Mouse (Mus musculus) intestine, embryonic 14.5 days (tissue): Measurements from ENCODE around the gene Zfp365. TPM values are rescaled to one million over a fixed set of nuclear protein-coding genes. Genes with fewer than 3 reads are reported as not detected.

ENCODE experiments used
- ATAC-seq: fragments of 200-750 bp; cut with Nextera tagmentation; replicated peaks from 2 replicates; pipeline ENCODE4 v1.8.0; 2017; ENCODE audit warnings: low read depth, moderate number of reproducible peaks, moderate TSS enrichment, moderate library complexity; ENCODE audit not compliant: low FRiP score, low TSS enrichment
- DNase-seq: peaks from one replicate; pipeline ENCODE4 v3.0.0-alpha.2; 2018; ENCODE audit warnings: low spot score
- H3K27ac ChIP-seq: fragments of 300-500 bp; sonication (generic); 2 replicates; pipeline ENCODE4 v1.5.1; 2014; ENCODE audit warnings: low read depth, mild to moderate bottlenecking, control low read depth
- H3K27me3 ChIP-seq: fragments of 300-500 bp; sonication (generic); replicated peaks from 2 replicates; pipeline ENCODE4 v1.6.1; 2014; ENCODE audit warnings: low read length, control low read depth; ENCODE audit not compliant: control insufficient read depth, insufficient read depth
- H3K36me3 ChIP-seq: fragments of 300-500 bp; sonication (generic); 2 replicates; pipeline ENCODE4 v1.6.1; 2014; ENCODE audit warnings: low read length, control low read depth; ENCODE audit not compliant: control insufficient read depth, insufficient read depth
- H3K4me1 ChIP-seq: fragments of 300-500 bp; sonication (generic); replicated peaks from 2 replicates; pipeline ENCODE4 v1.6.1; 2014; ENCODE audit warnings: low read length, control low read depth, mixed read lengths; ENCODE audit not compliant: control insufficient read depth, insufficient read depth
- H3K4me2 ChIP-seq: fragments of 300-500 bp; sonication (generic); 2 replicates; pipeline ENCODE4 v1.6.1; 2014; ENCODE audit warnings: low read length
- H3K4me3 ChIP-seq: fragments of 300-500 bp; sonication (generic); 2 replicates; pipeline ENCODE4 v1.5.1; 2014; ENCODE audit warnings: low read depth, low read length, control low read depth, mixed read lengths
- H3K9ac ChIP-seq: fragments of 300-500 bp; sonication (generic); 2 replicates; pipeline ENCODE4 v1.6.1; 2014; ENCODE audit warnings: mild to moderate bottlenecking, low read length
- H3K9me3 ChIP-seq: fragments of 300-500 bp; sonication (generic); 2 replicates; pipeline ENCODE4 v1.6.1; 2016; ENCODE audit warnings: low read length, control low read depth; ENCODE audit not compliant: control insufficient read depth
- WGBS: fragments of 180-500 bp; shearing (Covaris S2); extraction: QIAGEN DNeasy Blood & Tissue Kit; methylation state at CpG from one replicate; pipeline ENCODE4 v1.1.7; 2014; 5-methylcytosine and 5-hydroxymethylcytosine counted together
- polyA plus RNA-seq: library from polyadenylated mRNA; unstranded; fragments of >200 nt; fragmentation: Nextera tagmentation; extraction: Ambion mirVana; gene quantifications from 2 replicates; pipeline ENCODE4 v1.2.1, GENCODE M21; 2014

Zfp365 gene
- polyA plus RNA-seq, 1 experiment from 2014 or later: 1.5 TPM

- Histone ChIP-seq H3K27ac (no peak overlapping the region), H3K36me3 (no peaks in the 10 kb centered on the region), H3K9ac (no peak overlapping the region), H3K27me3 (no peaks in the 10 kb centered on the region), H3K4me3 (no peak overlapping the region), H3K9me3 (no peaks in the 10 kb centered on the region), H3K4me1 (no peaks in the 10 kb centered on the region), H3K4me2 (no peak overlapping the region)
- WGBS: 87% methylated on average over 6 of the region's 6 CpGs
- ATAC-seq (no peak), DNase-seq (no peak)
Observed at GRCm38 (mm10) chr10:67897281-67897680, 15.2 kb downstream of the Zfp365 start.

DNA sequence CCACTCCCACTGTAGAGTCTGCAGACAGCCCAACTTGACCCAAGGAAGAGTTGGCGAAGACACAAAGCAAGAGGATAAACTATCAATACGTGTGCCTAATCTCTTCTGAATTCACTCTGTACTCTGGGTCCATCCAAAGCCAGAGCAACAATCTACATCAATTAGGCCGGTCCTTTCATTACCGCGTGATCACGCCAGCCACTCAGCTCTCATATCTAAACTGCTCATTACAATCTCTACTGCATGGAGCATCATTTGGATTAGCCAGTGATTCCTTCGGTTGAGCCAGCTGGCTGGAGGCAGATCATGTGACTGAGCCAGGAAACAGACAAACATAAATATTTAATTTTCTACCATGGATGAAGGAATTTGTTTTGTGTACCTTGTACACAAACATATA lies 17.8 kb downstream of the Zfp365 start:
- H3K36me3 ChIP-seq: no peaks in the 10 kb centered on the region
- no peak for DNase-seq
- H3K27ac ChIP-seq: no peak overlapping the region
- no peaks in the 10 kb centered on the region for H3K27me3 ChIP-seq
- H3K4me1 ChIP-seq: no peaks in the 10 kb centered on the region
- H3K4me3 ChIP-seq: no peak overlapping the region
- ATAC-seq: no peak
- 89% methylated on average over 7 of the region's 7 CpGs for WGBS
- H3K9me3 ChIP-seq: no peaks in the 10 kb centered on the region
- H3K4me2 ChIP-seq: no peak overlapping the region
- H3K9ac ChIP-seq: no peak overlapping the region

DNA sequence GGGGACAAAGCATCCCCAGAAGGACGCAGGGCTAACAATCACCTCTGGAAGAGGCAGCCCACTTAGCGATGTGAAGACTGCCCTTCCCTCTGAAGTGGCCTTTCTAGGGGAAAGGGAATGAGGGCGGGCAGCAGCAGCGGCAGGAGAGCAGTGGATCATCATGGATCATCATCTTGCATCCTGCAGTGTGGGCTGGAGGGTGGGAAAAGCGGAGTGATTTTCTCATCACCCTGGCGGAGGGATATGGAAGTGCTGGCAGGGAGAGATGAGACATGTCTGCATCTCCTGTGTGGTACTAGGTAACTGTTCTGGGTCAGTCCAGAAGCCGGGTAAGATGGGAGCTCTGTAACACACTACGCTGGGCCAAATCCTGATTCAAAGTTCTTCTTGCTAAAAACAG lies 18.4 kb downstream of the Zfp365 start:
- DNase-seq (no peak), ATAC-seq (no peak)
- Histone ChIP-seq H3K9me3 (no peaks in the 10 kb centered on the region), H3K9ac (no peak overlapping the region), H3K4me3 (no peak overlapping the region), H3K27ac (no peak overlapping the region), H3K36me3 (no peaks in the 10 kb centered on the region), H3K27me3 (no peaks in the 10 kb centered on the region), H3K4me2 (no peak overlapping the region), H3K4me1 (no peaks in the 10 kb centered on the region)
- WGBS: 72% methylated on average over 8 of the region's 8 CpGs

DNA sequence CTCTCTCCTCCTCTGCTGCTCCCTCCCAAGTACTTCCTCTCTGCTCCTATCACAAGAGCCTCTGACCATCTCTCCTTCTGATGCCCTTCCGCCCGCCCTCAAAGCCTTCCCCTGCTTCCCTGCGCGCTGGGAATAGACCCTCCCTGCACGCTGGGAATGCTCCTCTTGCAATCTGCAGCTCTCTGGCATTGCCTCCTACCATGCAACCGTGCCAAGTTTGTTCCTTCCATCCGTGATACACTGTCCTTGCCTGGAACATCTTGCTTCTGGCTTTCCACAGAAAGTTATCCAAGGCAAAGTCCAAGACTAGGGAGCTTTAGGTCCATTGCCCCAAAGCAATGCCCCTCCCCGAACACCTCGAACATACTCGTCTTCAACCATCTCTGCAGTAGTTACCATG lies 19.2 kb downstream of the Zfp365 start:
- no peak for DNase-seq
- no peaks in the 10 kb centered on the region for H3K36me3 ChIP-seq
- no peak overlapping the region for H3K4me3 ChIP-seq
- no peak overlapping the region for H3K27ac ChIP-seq
- no peaks in the 10 kb centered on the region for H3K9me3 ChIP-seq
- no peak for ATAC-seq
- WGBS: 86% methylated on average over 10 of the region's 10 CpGs
- no peaks in the 10 kb centered on the region for H3K27me3 ChIP-seq
- H3K9ac ChIP-seq: no peak overlapping the region
- no peak overlapping the region for H3K4me2 ChIP-seq
- H3K4me1 ChIP-seq: no peaks in the 10 kb centered on the region

GRCm38 (mm10) chr10:67891126-67891525 lies 21.3 kb downstream of the Zfp365 start:
- 80% methylated on average over 6 of the region's 6 CpGs for WGBS
- Histone ChIP-seq H3K9ac (no peak overlapping the region), H3K9me3 (no peaks in the 10 kb centered on the region), H3K4me1 (no peaks in the 10 kb centered on the region), H3K4me3 (no peak overlapping the region), H3K36me3 (no peaks in the 10 kb centered on the region), H3K27ac (no peak overlapping the region), H3K27me3 (no peaks in the 10 kb centered on the region), H3K4me2 (no peak overlapping the region)
- ATAC-seq (no peak), DNase-seq (no peak)

DNA sequence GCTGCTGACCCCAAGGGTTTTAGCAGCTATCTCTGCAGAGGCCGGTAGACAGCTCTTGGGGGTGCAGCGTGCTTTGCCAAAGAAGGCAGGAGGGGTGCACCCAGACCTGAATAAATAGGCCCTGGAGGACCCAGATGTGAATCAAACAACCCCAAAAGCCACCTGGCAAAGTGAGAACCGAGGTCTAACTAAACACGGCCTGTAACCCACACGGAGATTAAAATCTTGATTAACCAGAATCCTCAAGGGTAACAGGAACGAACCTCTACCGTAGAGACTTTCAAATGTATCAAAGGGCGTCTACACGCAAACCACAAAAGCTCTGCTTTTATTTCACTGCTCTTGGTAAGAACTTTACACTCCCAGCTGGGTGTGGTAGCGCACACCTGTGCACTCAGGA lies 24.5 kb downstream of the Zfp365 start:
- Histone ChIP-seq H3K4me2 (no peak overlapping the region), H3K27me3 (no peaks in the 10 kb centered on the region), H3K27ac (no peak overlapping the region), H3K4me3 (no peak overlapping the region), H3K9me3 (no peaks in the 10 kb centered on the region), H3K4me1 (no peaks in the 10 kb centered on the region), H3K36me3 (no peaks in the 10 kb centered on the region), H3K9ac (no peak overlapping the region)
- DNase-seq: no peak
- WGBS: 90% methylated on average over 10 of the region's 10 CpGs
- no peak for ATAC-seq

DNA sequence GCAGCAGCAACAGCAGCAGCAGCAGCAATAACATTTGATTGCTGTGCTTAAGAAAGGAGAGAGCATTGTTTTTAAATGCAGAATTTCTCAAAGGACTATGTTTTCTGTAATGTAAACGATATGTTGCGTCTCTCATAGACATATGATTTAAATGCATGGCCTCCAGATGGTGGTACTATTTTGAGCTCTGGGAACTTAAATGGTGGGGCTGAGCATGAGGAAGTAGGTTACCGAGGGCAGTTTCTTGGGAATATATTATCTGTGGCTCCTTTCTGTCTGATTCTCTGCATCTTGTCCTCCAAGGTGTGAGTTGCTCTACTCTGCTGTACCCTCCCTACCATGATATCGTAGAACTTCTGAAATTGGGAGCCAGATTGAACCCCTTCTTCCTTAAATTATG lies 31.8 kb downstream of the Zfp365 start:
- 70% methylated on average over 4 of the region's 4 CpGs for WGBS
- no peak overlapping the region for H3K4me3 ChIP-seq
- no peaks in the 10 kb centered on the region for H3K9me3 ChIP-seq
- ATAC-seq (no peak), DNase-seq (no peak)
- no peak overlapping the region for H3K9ac ChIP-seq
- no peaks in the 10 kb centered on the region for H3K27me3 ChIP-seq
- no peak overlapping the region for H3K27ac ChIP-seq
- H3K4me1 ChIP-seq: no peaks in the 10 kb centered on the region
- H3K4me2 ChIP-seq: no peak overlapping the region
- no peaks in the 10 kb centered on the region for H3K36me3 ChIP-seq

- H3K4me3 ChIP-seq: no peak overlapping the region
- peak; percentile 73 for DNase-seq
- H3K4me1 ChIP-seq: no peaks in the 10 kb centered on the region
- no peak overlapping the region for H3K9ac ChIP-seq
- no peak overlapping the region for H3K27ac ChIP-seq
- no peaks in the 10 kb centered on the region for H3K36me3 ChIP-seq
- WGBS: 15% methylated on average over 2 of the region's 2 CpGs
- no peak overlapping the region for H3K4me2 ChIP-seq
- no peaks in the 10 kb centered on the region for H3K9me3 ChIP-seq
- ATAC-seq: no peak
- H3K27me3 ChIP-seq: no peaks in the 10 kb centered on the region
Observed at GRCm38 (mm10) chr10:67871811-67872210, 40.7 kb downstream of the Zfp365 start.

DNA sequence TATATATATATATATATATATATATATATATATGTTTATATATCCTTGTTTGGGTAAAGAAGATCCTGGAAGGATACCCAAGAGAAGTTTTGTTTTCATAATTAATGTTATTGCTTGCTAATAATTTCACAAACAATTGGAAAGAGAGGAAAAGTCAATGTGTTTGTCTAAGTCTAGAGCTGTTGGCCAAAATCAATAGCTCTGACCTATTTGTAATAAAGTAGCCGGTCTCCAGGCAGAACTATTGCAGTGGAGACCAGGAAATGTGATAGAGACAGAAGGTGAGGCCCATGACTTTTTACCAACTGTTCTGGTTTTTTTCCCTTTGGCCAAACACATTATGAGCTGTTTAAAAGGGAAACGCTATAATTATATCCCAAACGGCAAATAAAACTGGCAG lies 44.2 kb downstream of the Zfp365 start:
- Histone ChIP-seq H3K4me2 (no peak overlapping the region), H3K9ac (no peak overlapping the region), H3K4me1 (no peaks in the 10 kb centered on the region), H3K36me3 (no peaks in the 10 kb centered on the region), H3K27ac (no peak overlapping the region), H3K27me3 (no peaks in the 10 kb centered on the region), H3K9me3 (no peaks in the 10 kb centered on the region), H3K4me3 (no peak overlapping the region)
- DNase-seq (no peak), ATAC-seq (no peak)
- WGBS: 73% methylated on average over 3 of the region's 3 CpGs
